Mouse (Mus musculus): ENCODE measurements at regions not wholly inside any gene's neighbourhood (a gene's known extent, or its start where the extent isn't known, plus 50 kb on each side); places are given as distances from the start of the nearest gene placed in this dataset.

GRCm38 (mm10) chr2:128333401-128334142 lies 207.7 kb downstream of the Bcl2l11 start:
- no peak for TF ChIP-seq MAFK (IDR thresholded peaks at IDR 0.05; ENCODE audit: insufficient read depth, low read depth, low read length)
- TF ChIP-seq HCFC1 (IDR thresholded peaks at IDR 0.05; ENCODE audit: borderline replicate concordance, insufficient read depth, low read length) = no peak
